Mouse (Mus musculus) frontal cortex, postnatal 25 days (tissue): ENCODE measurements around the gene Gm867.

Experiments
- DNase-seq, 2 experiments: peaks; one replicate each; pipeline ENCODE4 v3.0.0; 2022; ENCODE audit warnings: low spot score in 2 of 2

The Gm867 gene

GRCm38 (mm10) chr10:75897373-75897772, 43.1 kb downstream of the Gm867 start:
- peak; percentile 66 to 68 for DNase-seq

DNA sequence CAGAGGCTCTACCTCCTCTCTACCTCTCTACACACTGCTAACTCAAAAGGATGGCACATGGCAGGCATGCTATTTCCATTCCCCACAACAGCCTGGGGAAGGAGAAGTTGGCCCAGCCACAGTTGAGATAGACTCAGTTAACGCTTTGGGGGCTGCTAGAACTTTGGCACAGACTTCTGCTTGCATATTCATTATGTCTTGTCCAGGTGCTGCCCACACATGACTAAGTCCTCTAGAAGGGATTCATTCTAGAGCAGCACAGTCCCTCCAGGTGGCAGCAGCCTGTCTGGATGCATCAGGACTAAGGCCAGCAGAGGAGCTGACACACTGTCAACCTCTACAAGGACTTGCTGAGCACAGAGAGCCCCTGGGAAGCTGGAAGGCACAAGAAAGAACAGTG, 44.3 kb downstream of the Gm867 start:
- no peak for DNase-seq

DNA sequence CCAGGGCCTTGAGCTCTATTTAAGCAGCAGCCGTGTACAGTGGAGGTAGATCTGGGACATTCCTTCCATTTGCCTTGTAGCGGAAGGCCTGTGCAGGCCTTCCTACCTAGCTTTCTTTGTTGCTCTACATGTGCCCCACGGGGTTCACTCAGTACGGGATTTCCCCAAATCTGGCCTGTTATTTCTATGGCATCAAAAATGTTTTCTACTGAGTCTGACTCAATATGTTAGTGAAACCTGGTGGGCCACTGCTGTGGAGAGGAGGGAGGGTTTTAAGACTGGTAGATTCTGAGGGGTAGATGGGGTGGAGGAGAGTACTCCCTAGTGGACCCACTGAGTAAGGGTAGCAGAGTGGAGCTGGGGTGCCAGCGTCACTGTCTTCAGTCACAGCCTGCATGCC, 44.7 kb downstream of the Gm867 start:
- DNase-seq: no peak

DNA sequence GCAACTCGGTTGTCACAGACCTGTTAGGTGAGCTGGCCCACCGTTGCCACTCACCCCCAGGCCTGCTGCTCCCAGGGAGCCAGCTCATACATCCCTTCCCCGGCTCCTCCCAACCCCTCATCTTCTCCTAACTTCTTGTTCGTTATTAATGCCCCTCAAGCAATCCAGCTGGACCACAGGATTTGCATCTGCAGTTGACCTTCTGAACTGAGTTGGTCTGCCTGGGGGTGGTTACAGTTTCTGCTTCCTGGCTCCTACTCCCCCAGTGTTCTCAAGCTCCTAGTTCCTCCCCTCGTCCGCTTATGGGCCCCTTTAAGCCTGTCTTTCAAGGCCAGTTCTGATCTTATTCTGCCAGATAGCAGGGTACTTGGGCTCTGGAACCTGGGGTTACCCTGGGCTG, 45.9 kb downstream of the Gm867 start:
- DNase-seq: no peak

- DNase-seq: peak; percentile 81 to 92
Observed at GRCm38 (mm10) chr10:75893089-75893750, 47.3 kb downstream of the Gm867 start, which contains the start of gene Derl3. Derl3 (plus strand) TSS chr10:75893413.

GRCm38 (mm10) chr10:75889406-75890153, 50.9 kb downstream of the Gm867 start:
- DNase-seq: no peak
